Mouse (Mus musculus) activated CD4-positive, CD25-positive, alpha-beta regulatory T cell, adult 9 weeks (primary cell): ENCODE measurements around the gene Ggt5. TPM values are rescaled to one million over a fixed set of nuclear protein-coding genes. Genes with fewer than 3 reads are reported as not detected.

ENCODE experiments used
- polyA plus RNA-seq: library from polyadenylated mRNA; unstranded; fragments of 100-300 nt; shearing (Covaris generic); gene quantifications from one replicate; pipeline ENCODE4 v1.2.1, GENCODE M21; 2017

Gene Ggt5
- polyA plus RNA-seq: 0.59 TPM

GRCm38 (mm10) chr10:75589129-75589528, at the start of gene Ggt5:
TSS of gene Ggt5 (plus strand) at chr10:75589340.

GRCm38 (mm10) chr10:75559676-75560548, 29.2 kb upstream of the Ggt5 start, which contains the start of gene Lrrc75b:
TSS of gene Lrrc75b (minus strand) at chr10:75560330.

GRCm38 (mm10) chr10:75561071-75561654, 28.0 kb upstream of the Ggt5 start, which contains the start of gene Ggt1:
TSS of gene Ggt1 (plus strand) at chr10:75561604.

GRCm38 (mm10) chr10:75643741-75644343, 54.7 kb downstream of the Ggt5 start, which contains the start of gene Susd2:
TSS of gene Susd2 (minus strand) at chr10:75644008.

Other genes with a start within 250 kb of the Ggt5 start
- gene Upb1, start 188.2 kb upstream of the Ggt5 start, polyA plus RNA-seq: 0.07 TPM
- gene Snrpd3, start 71.8 kb upstream of the Ggt5 start, polyA plus RNA-seq: 218 TPM
- gene Gucd1, start 71.4 kb upstream of the Ggt5 start, polyA plus RNA-seq: 22.6 TPM
- 0.18 TPM for gene Lrrc75b, start 29.0 kb upstream of the Ggt5 start, polyA plus RNA-seq
- 3.6 TPM for gene Ggt1, start 27.7 kb upstream of the Ggt5 start, polyA plus RNA-seq
- gene Susd2, start 54.7 kb downstream of the Ggt5 start, polyA plus RNA-seq: 22.4 TPM
- gene Cabin1, start 175.0 kb downstream of the Ggt5 start, polyA plus RNA-seq: 59.1 TPM
- gene Ddt, start 184.1 kb downstream of the Ggt5 start, polyA plus RNA-seq: 79.9 TPM
- gene Gm20441, start 191.6 kb downstream of the Ggt5 start, polyA plus RNA-seq: not detected
- gene Gstt3, start 192.1 kb downstream of the Ggt5 start, polyA plus RNA-seq: 10.1 TPM
- 0.42 TPM for gene Gstt1, start 209.2 kb downstream of the Ggt5 start, polyA plus RNA-seq
- gene Gstt4, start 233.2 kb downstream of the Ggt5 start, polyA plus RNA-seq: not detected
- 58.6 TPM for gene Gstt2, start 248.1 kb downstream of the Ggt5 start, polyA plus RNA-seq